8 mouse cellular contexts compared by ENCODE assay signal in genomic region chr5:90759077-90760065, GRCm38 (mm10). TPM values are rescaled to one million over a fixed set of nuclear protein-coding genes. Genes with fewer than 3 reads are reported as not detected.
A peak's percentile ranks its signal among the peaks of the same experiment; 100 is the strongest.
DNase-seq lines count a peak whose midpoint lies in the region; ATAC-seq and TF ChIP-seq lines count a peak whose summit lies in the region.

Gene Cxcl5, plus strand, starts transcription at chr5:90759360.

- intact Hi-C loops in heart, adult 2 months (cut with DNase I): no loop called here
- intact Hi-C loops in heart, postnatal 25 days (cut with DNase I): no loop called here

- no peaks in the 10 kb centered on the region for H3K79me2 ChIP-seq in heart, adult 2 months (replicated peaks; ENCODE audit: control insufficient read depth, insufficient read depth, low read length)

- H3K27me3 ChIP-seq in heart, adult 2 months (ENCODE audit: control insufficient read depth, insufficient read depth, low read length): peaks cover 3% of the 10 kb centered on the region; the same call in 1 of the 2 replicates
- H3K27me3 ChIP-seq in Patski: no peaks in the 10 kb centered on the region
- 0 out of 2 replicates have a peak, but pooled peaks cover 3% of the 10 kb centered on the region for H3K27me3 ChIP-seq in forebrain, embryonic 16.5 days (replicated peaks; ENCODE audit: control insufficient read depth, insufficient read depth, low read length)
- peaks cover 6% of the 10 kb centered on the region for H3K27me3 ChIP-seq in kidney, postnatal 0 days (ENCODE audit: insufficient read depth, low read length)
- no peaks in the 10 kb centered on the region for H3K27me3 ChIP-seq in midbrain, postnatal 0 days (ENCODE audit: insufficient read depth, low read length)

- POLR2A ChIA-PET in Patski (lab: Charles Lee): interaction anchor here (0.9 to 2.1 kb wide), 5 partner anchors 9 to 122 kb away, joined by 3 to 10 read pairs (median 3); partner anchors contain the start of genes Pf4 and Ppbp

- DNase-seq in heart, adult 2 months: peak; percentile 13 to 32
- DNase-seq in heart, postnatal 25 days (ENCODE audit: low spot score): no peak
- DNase-seq in Patski (ENCODE audit: low read depth, low spot score): no peak
- no peak for DNase-seq in kidney, postnatal 0 days (ENCODE audit: low spot score)
- DNase-seq in midbrain, postnatal 0 days (ENCODE audit: low spot score): peak; percentile 39
- no peak for DNase-seq in thymus, adult 18-20 months
- DNase-seq in layer of hippocampus, adult 9-10 months (ENCODE audit: low spot score): no peak

- H3K9ac ChIP-seq in heart, adult 2 months (ENCODE audit: low read depth, low read length): 0 out of 2 replicates have a peak within 1 kb of the TSS, but pooled peaks have one; percentile 12
- H3K9ac ChIP-seq in forebrain, embryonic 16.5 days (replicated peaks; ENCODE audit: low read depth, low read length): peak within 1 kb of the TSS; percentile 61
- peak within 1 kb of the TSS; percentile 10; the same call in 1 of the 2 replicates for H3K9ac ChIP-seq in kidney, postnatal 0 days (ENCODE audit: low read depth, low read length)
- peak within 1 kb of the TSS; percentile 68 for H3K9ac ChIP-seq in midbrain, postnatal 0 days (replicated peaks; ENCODE audit: low read length, poor library complexity, severe bottlenecking)

- peak; percentile 40 for ATAC-seq in Patski
- peak; percentile 85 for ATAC-seq in forebrain, embryonic 16.5 days
- ATAC-seq in kidney, postnatal 0 days (replicated peaks; ENCODE audit: low FRiP score, low read depth): no peak
- peak; percentile 75 for ATAC-seq in midbrain, postnatal 0 days (ENCODE audit: low FRiP score)

- TF ChIP-seq POLR2A in heart, adult 2 months (IDR thresholded peaks at IDR 0.05; ENCODE audit: insufficient read depth, low read depth, low read length): no peak

- no peak for TF ChIP-seq CTCF in heart, adult 2 months (IDR thresholded peaks at IDR 0.05)
- TF ChIP-seq CTCF in Patski (IDR thresholded peaks at IDR 0.05): no peak
- TF ChIP-seq CTCF in kidney, postnatal 0 days (IDR thresholded peaks at IDR 0.05; ENCODE audit: low read depth): no peak
- TF ChIP-seq CTCF in midbrain, postnatal 0 days (IDR thresholded peaks at IDR 0.05): no peak

- H3K4me2 ChIP-seq in forebrain, embryonic 16.5 days (ENCODE audit: low read length): peak within 1 kb of the TSS; percentile 80
- H3K4me2 ChIP-seq in kidney, postnatal 0 days (ENCODE audit: low read length): peak within 1 kb of the TSS; percentile 53
- peak within 1 kb of the TSS; percentile 93 for H3K4me2 ChIP-seq in midbrain, postnatal 0 days (ENCODE audit: low read depth, low read length, poor library complexity, severe bottlenecking)

- TF ChIP-seq EP300 in heart, adult 2 months (IDR thresholded peaks at IDR 0.05; ENCODE audit: insufficient read depth, low read depth, low read length): no peak

- no peaks in the 10 kb centered on the region for H3K36me3 ChIP-seq in heart, adult 2 months (ENCODE audit: control insufficient read depth, insufficient read depth, low read length)
- H3K36me3 ChIP-seq in forebrain, embryonic 16.5 days (ENCODE audit: control insufficient read depth, insufficient read depth): no peaks in the 10 kb centered on the region
- H3K36me3 ChIP-seq in kidney, postnatal 0 days (ENCODE audit: insufficient read depth, low read length): no peaks in the 10 kb centered on the region
- H3K36me3 ChIP-seq in midbrain, postnatal 0 days (ENCODE audit: insufficient read depth, low read length): no peaks in the 10 kb centered on the region

- 9% methylated on average over 32 of the region's 32 CpGs for WGBS in heart, adult 2 months
- 2% methylated on average over 32 of the region's 32 CpGs for WGBS in forebrain, embryonic 16.5 days
- WGBS in kidney, postnatal 0 days: 5% methylated on average over 32 of the region's 32 CpGs
- 2% methylated on average over 32 of the region's 32 CpGs for WGBS in midbrain, postnatal 0 days

- H3K9me3 ChIP-seq in forebrain, embryonic 16.5 days (ENCODE audit: control insufficient read depth, low read length): no peaks in the 10 kb centered on the region
- no peaks in the 10 kb centered on the region for H3K9me3 ChIP-seq in kidney, postnatal 0 days (replicated peaks; ENCODE audit: low read length)
- no peaks in the 10 kb centered on the region for H3K9me3 ChIP-seq in midbrain, postnatal 0 days (ENCODE audit: low read length)

- CTCF ChIA-PET in Patski (lab: Charles Lee): interaction anchor here (0.9 to 2.8 kb wide), 11 partner anchors 8 to 131 kb away, joined by 3 to 12 read pairs (median 5); partner anchors contain the start of genes Cxcl1, Cxcl3 and Ppbp

- peaks cover 3% of the 10 kb centered on the region for H3K4me1 ChIP-seq in heart, adult 2 months (ENCODE audit: control insufficient read depth, insufficient read depth, low read length)
- peaks cover 10% of the 10 kb centered on the region for H3K4me1 ChIP-seq in forebrain, embryonic 16.5 days (replicated peaks; ENCODE audit: control insufficient read depth, insufficient read depth, low read length)
- H3K4me1 ChIP-seq in kidney, postnatal 0 days (replicated peaks; ENCODE audit: insufficient read depth, low read length): peaks cover 12% of the 10 kb centered on the region; the same call in 1 of the 2 replicates
- H3K4me1 ChIP-seq in midbrain, postnatal 0 days (ENCODE audit: insufficient read depth, low read length): peaks cover 3% of the 10 kb centered on the region; the same call in 1 of the 2 replicates

- peak within 1 kb of the TSS; percentile 17; the same call in 1 of the 2 replicates for H3K27ac ChIP-seq in heart, adult 2 months
- H3K27ac ChIP-seq in forebrain, embryonic 16.5 days (ENCODE audit: low read length): no peak within 1 kb of the TSS
- H3K27ac ChIP-seq in kidney, postnatal 0 days: no peak within 1 kb of the TSS
- no peak within 1 kb of the TSS for H3K27ac ChIP-seq in midbrain, postnatal 0 days (ENCODE audit: low read depth, low read length)

- in situ Hi-C loops in Patski (cut with MboI; ENCODE audit: low pct_unique_long_range_greater_than_20kb): no loop called here

- peak within 1 kb of the TSS; percentile 36; the same call in 1 of the 2 replicates for H3K4me3 ChIP-seq in heart, adult 2 months
- peak within 1 kb of the TSS; percentile 47 for H3K4me3 ChIP-seq in forebrain, embryonic 16.5 days (replicated peaks; ENCODE audit: low read length)
- peak within 1 kb of the TSS; percentile 16 for H3K4me3 ChIP-seq in kidney, postnatal 0 days (replicated peaks; ENCODE audit: low read depth, low read length)
- H3K4me3 ChIP-seq in midbrain, postnatal 0 days (ENCODE audit: low read depth, low read length): peak within 1 kb of the TSS; percentile 66

RNA-seq across cellular contexts. Expression of gene Cxcl5, which starts in this region (rescaled TPM):
- total RNA-seq in heart, adult 2 months (2021): under 1 TPM in 1 of 2 experiments, not detected in 1; 0.31 TPM
- polyA plus RNA-seq in heart, adult 2 months (2012; rRNA removed): 0.06 and 0.23 TPM in 2 replicates
- total RNA-seq in heart, postnatal 25 days (2021): under 1 TPM; 0.17 to 0.18 TPM
- 11.9 TPM for polyA plus RNA-seq in Patski (2021)
- polyA plus RNA-seq in forebrain, embryonic 16.5 days (2015; fragmentation: Nextera tagmentation; extraction: Ambion mirVana): 0.12 and 0.14 TPM in 2 replicates
- polyA plus RNA-seq in kidney, postnatal 0 days (2015; fragmentation: Nextera tagmentation; extraction: Ambion mirVana): 0.07 TPM in 1 of 2 replicates, not detected in the other
- total RNA-seq in midbrain, postnatal 0 days (2014; rRNA removed): not detected in 2 replicates
- polyA plus RNA-seq in midbrain, postnatal 0 days (2015; fragmentation: Nextera tagmentation; extraction: Ambion mirVana): 0.25 and 0.28 TPM in 2 replicates

Comparison
In these comparisons a context has a peak if more than half of its experiments do, and no peak if none do; other contexts are left out.
1. RNA of gene Cxcl5 (polyA plus RNA-seq): 11.9 TPM in Patski (single experiment); 0.25 to 0.28 TPM in midbrain, postnatal 0 days, 0.12 to 0.14 TPM in forebrain, embryonic 16.5 days, 0.07 TPM in kidney, postnatal 0 days and 0.06 to 0.23 TPM in heart, adult 2 months; every median in the first group is over 10 times any median in the second.
2. Peak in DNase-seq, H3K4me3 ChIP-seq, H3K27ac ChIP-seq and H3K9ac ChIP-seq in heart, adult 2 months; RNA of the gene not detected or under 1 TPM.
3. Peak in ATAC-seq, H3K4me3 ChIP-seq, H3K9ac ChIP-seq and H3K4me2 ChIP-seq in forebrain, embryonic 16.5 days; RNA of the gene not detected or under 1 TPM.
4. Peak in DNase-seq, ATAC-seq, H3K4me3 ChIP-seq, H3K9ac ChIP-seq and H3K4me2 ChIP-seq in midbrain, postnatal 0 days; RNA of the gene not detected or under 1 TPM.
5. H3K4me3 ChIP-seq: peak in every context shown above with its lines; median percentile 66 in midbrain, postnatal 0 days; 47 in forebrain, embryonic 16.5 days; 36 in heart, adult 2 months; 16 in kidney, postnatal 0 days.
6. H3K9ac ChIP-seq: peak in every context shown above with its lines; median percentile 68 in midbrain, postnatal 0 days; 61 in forebrain, embryonic 16.5 days; 12 in heart, adult 2 months; 10 in kidney, postnatal 0 days.
7. Peak in every context shown above with its lines, with median percentiles within 50 percentile points of each other: H3K4me2 ChIP-seq.